Mouse (Mus musculus) adrenal gland, postnatal 4 days (tissue): ENCODE measurements around the gene Gdf2. TPM values are rescaled to one million over a fixed set of nuclear protein-coding genes. Genes with fewer than 3 reads are reported as not detected.

Experiments
- DNase-seq, 2 experiments: peaks; one replicate each; pipeline ENCODE4 v3.0.0; 2021 to 2022; ENCODE audit warnings: low spot score in 2 of 2, mixed read lengths in 2 of 2
- long read RNA-seq, 2 experiments: library from polyadenylated mRNA; stranded (forward); transcript quantifications; one replicate each; pipeline ENCODE4 v2.0.0; 2021
- total RNA-seq, 2 experiments: library from RNA; stranded (reverse); gene quantifications; 2 replicates each; pipeline ENCODE4 v1.2.3; 2021

Gdf2 gene
- 1 to 10 TPM in 1 of 2 experiments, under 1 TPM in 1; 0.25 to 1.5 TPM for total RNA-seq
- long read RNA-seq, experiment 1, partial matches to known transcripts, result 0 of 1 reads
- long read RNA-seq, experiment 1, other reads (novel, unspliced or antisense), result 0 of 1 reads
- long read RNA-seq, experiment 2, result 0 reads

DNA sequence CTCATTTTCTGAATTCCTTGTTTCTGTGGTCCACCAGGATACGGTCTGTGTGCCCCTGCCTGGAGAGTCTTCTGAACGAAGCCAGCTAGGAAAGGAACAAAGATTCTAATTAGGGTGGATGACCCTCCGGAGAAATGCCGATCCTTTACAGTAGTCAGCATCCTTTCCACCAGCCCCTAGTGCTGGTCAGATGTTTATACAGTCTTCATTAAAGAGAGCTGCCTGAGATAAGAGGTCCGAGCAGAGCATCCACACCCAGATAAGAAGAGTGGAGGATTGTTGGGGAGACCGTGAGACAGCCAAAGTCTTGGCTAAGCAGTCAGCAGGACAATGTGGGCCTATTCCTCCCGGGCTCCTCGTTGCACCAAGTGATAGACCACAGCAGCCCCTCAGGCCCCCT lies at the start of gene Gdf2:
Gene Gdf2 (plus strand): TSS at position 301 of the 400 bp plus-strand sequence.
- DNase-seq, result no peak

GRCm38 (mm10) chr14:33891507-33891906 lies 49.3 kb upstream of the Gdf2 start:
- no peak for DNase-seq

- DNase-seq, result no peak
These were observed 45.1 kb upstream of the Gdf2 start for GRCm38 (mm10) chr14:33895777-33896176.

DNA sequence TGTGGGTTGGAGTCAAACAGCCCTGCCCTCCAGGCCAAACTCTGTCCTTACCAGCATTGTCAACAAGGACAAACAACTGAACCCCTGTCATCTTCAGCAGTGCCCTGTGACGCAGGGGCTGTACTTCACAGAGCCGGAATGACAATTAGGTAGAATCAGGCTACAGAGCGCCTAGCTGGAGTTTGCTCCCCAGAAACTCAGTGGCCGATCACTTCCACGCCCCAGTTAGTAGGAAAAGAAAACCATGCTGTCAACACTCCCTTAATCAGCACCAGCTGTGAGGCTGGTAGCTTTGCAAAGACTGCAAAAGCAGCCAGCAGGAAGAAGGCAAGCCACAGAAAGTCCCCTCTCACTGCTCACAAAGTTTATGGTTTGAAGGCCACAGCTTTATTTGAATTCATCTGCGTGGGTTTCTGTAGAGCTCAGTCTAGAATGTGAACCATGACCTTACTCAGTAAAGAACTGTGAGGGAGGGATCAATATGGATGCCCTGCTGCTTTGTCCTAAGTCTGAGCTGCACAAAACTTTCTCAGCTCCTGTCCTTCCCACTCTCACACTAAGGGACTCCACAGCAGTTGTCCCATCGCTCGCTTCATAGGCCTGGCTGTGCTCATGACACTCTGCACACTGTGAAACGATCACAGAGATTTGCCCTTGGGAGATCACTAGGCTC lies 44.1 kb upstream of the Gdf2 start:
- DNase-seq, result no peak

- no peak for DNase-seq
These were observed 38.1 kb upstream of the Gdf2 start for GRCm38 (mm10) chr14:33902783-33903182.

DNA sequence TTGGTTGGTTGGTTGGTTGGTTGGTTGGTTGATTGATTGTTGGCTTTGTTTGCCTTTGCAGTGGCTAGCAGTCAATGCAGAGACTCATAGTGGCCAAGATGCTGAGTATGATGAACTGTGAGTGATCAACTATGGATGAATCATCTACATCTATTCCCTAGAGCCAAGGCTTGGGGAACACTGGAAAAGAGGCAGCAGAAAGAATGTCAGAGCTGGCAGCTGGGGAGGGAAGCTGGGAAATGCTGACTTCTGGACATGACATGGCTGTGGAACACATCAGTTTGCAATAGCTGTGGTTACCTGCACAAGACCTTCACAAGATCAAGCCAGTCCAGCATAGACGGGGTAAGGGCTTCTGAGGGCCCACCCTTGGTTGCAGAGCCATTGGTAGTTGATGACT lies 37.6 kb upstream of the Gdf2 start:
- DNase-seq, result no peak

DNA sequence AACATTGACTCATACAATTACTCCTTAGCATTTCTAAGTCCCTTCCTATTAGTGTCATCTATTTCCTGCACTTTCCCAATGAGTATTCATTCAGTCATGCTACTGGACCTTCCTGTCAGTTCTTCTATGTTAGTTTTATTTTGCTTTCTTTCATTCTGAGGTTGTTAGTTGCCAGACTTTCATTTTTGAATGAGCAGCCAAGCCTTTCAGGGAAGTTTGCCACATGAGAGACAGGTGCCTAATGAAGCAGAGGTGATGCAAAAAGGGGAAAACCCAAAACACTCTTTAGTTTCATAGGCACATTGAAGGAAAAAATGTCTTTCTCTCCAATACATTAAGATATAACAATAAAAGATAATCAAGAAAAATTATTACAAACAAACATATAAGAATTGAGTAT lies 36.0 kb upstream of the Gdf2 start:
- no peak for DNase-seq

DNA sequence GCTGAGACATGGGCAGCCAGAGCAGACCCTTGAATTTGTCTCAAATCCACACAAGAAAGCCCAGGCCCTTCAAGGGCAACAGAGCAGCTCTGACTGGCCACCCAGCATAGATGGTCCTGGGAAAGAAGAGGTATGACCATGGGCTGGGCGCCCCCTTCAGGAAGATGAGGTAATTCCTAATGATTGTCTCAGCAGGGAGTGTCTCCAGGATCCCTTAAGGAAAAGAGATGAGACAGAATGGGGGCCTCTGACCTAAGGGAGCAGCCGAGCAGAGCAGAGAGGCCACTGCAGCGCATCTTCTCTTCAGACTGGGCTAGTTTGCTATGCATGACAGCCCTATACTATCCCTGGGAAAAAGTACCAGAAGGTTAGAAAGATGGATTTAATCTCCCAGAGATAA lies 27.1 kb upstream of the Gdf2 start:
- peak in 1 of 2 experiments; percentile 58 for DNase-seq

GRCm38 (mm10) chr14:33914206-33914605 lies 26.6 kb upstream of the Gdf2 start:
- no peak for DNase-seq

DNA sequence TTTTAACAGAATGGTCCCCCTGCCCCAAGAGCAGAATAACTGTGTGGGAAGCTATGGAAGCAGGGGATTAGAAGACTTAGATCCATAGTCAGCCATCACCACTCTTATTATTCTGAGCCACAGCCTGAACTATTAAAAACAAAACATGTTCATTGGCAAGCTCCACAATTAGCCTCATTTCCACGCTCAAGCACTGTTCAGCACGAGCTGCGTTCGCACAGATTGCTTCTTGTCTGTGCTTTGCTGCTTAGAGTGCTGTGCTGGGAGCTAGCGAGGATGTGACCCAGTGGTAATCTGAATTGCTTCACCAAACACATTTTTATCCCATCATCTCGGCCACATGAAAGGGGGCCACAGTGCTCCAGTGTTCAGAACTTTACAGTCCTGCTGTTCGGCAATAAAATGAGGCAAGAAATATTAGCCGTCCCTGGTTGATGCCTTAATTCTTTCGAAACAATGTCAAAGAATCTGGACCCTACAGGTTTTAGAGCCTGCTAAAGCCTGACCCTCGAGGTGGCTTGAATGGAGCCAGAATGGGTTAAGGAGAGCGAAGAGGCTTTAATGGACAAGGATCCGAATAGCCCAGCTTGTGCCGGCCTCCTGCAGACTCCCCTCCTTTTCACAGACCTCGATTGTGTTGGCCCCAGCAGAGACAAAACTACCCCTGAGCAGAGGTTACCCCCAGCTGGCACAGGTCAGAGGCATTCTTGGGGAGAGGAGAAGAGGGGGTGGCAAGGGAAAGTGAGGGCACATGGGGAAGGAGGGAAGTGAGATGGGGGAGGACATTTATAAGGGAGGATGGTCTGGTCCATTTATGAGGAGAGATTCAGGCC lies 19.9 kb upstream of the Gdf2 start:
- DNase-seq, result no peak

DNA sequence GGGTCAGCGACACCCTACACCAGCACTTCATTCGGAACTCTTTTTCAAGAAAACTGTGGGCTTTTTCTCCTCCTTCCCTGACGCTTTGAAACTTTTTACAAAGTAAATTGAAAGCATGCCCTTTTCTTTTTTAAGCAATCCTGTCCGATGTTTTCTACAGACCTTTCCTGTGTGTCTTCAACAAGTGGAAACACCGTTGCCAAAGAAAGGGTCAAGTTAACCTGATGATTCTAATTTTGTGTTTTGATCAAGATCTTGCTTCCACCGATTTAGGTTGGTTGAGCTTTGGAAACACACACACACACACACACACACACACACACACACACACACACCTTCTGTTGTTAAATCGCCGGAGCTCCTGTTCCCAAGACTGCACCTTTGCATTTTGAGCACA lies 18.1 kb upstream of the Gdf2 start:
- no peak for DNase-seq

DNA sequence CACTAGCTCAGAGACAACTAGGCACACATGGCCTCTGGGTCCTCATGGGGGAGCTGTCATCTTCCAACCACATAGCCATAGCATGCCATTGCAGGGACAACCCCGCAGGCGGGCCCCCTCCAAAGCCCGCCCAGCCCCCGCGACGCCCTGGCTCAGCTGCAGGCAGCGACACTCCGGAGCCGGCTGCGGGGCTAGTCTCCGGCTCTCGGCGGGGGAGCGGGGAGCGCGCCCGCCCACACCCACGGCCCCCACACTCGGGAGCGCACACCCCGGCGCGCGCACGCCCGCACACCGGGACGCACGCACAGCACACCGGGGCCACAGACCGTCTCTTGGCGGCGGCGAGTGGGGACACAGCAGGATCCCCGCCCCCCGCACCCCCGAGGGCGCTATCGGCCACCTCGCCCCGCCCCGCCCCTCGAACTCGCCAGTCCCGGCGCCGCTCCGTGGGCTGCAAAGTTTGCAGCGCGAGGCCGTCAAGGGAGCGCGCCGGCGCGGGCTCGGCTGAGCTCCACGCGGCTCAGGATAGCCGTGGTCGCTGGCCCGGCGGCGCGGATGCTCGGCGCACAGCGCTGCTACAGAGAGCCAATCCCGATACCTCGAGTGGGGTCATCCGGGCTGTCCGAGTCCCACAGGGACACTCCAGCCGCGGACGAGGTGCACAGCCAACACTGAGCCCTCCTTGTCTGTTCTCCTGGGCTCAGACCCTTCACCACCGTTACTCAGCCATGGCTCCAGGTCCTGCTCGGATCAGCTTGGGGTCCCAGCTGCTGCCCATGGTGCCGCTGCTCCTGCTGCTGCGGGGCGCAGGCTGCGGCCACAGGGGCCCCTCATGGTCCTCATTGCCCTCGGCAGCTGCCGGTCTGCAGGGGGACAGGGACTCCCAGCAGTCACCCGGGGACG lies 17.4 kb upstream of the Gdf2 start, which contains the start of gene Gdf10:
Gene Gdf10 (plus strand): TSS at position 420 of the 903 bp plus-strand sequence.
- DNase-seq, result no peak

- no peak for DNase-seq
These were observed 9.0 kb upstream of the Gdf2 start for GRCm38 (mm10) chr14:33931853-33932252.

DNA sequence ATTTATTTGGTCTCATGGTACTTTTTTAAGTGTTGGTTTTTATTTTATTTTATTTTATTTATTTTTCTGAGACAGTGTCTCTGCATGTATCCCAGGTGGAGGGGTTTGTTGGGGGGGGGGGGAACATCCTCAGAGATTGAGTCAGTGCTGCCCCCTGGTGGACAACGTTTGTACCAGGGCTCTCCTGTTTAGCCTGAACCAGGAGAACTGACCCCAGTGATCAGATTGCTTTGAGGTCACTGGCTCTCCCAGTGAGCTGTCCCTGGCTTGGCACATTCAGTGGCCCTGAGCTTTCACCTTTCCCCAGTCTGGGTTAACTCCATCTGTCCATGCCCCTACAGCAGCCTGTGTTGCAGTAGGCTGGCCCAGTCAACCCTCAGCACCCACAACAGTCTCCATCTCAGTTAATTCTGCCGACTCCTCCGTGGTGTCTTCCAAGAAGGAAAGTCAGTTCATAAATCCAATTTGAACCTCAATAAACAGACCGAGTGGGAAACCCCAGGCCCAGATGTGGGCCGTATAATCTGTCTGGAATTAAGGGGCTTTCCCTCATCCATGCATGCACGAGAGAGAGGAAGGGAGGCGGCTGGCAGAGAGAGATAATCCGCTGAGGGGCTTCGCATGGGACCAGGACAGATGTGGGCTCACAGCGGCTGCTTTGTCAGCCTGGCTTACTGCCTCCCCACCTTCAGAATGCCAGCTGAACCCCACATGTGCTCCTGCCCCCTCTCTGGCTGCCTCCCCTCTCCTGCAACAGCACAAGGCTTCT lies 7.7 kb upstream of the Gdf2 start:
- DNase-seq, result peak in 1 of 2 experiments; percentile 41

DNA sequence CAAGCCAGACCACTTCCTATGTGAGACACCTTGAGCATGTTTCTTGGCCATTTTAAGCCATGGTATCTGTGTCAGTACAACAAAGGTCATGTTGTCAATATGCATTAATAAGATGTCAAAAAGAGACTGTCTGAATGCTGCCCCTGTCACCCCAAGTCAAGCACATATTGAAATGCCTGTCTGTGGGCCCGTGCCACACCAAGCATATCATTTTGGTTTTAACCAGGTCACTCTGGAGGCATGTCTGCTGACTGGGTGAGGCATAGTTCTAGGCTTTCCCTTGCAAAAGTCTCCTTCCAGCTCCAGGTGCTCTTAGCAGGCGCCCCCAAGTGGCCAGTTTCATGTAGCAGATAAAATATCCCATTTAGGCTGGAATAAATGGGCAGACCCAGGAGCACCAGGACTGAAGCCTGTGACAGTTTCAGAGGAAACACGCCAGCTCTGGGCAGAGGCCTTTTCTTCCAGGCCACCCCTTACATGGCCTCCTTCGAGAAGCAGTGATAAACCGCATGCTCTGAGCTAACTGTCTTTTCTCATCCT lies 7.0 kb upstream of the Gdf2 start:
- peak in 1 of 2 experiments; percentile 31 for DNase-seq

GRCm38 (mm10) chr14:33939117-33939516 lies 1.7 kb upstream of the Gdf2 start:
- peak in 1 of 2 experiments; percentile 28 for DNase-seq

DNA sequence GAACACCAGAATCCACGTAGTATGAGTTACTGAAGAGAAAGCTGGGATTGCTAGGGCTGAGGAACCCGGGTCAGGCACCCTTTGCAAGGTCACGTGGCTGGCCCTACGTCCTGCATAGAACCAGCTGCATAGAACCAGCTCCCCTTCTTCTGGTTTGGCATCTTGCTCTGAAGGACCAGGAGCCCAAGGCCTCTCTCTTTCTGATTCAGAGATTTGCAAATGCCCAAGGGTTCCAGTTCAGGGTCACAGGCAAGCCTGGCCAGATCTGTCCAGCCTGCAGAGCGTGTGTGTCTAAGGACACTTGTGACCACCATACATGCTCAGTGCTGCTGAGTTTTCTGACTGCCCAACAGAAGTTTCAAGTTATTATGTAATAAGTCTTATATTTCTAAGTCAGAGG lies 1.4 kb downstream of the Gdf2 start:
- no peak for DNase-seq

DNA sequence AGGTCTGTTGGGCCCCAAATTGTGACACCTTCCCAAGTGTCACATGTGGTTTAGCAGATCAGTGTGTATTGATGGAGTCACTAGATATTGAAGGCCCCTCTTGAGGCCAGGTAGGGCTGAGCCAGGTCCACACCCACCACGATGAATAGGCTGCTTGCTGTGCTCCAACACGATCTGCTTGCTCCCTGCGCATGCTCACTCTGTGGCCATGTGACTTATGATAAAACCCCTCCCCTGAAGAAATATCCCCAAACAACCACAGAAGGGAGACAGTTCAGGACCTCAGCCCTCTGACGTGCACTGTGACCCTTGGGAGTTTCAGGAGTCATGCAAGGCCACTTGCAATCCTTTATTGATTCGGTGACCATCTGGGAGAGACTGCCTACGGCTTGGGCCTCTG lies 5.3 kb downstream of the Gdf2 start:
- no peak for DNase-seq

DNA sequence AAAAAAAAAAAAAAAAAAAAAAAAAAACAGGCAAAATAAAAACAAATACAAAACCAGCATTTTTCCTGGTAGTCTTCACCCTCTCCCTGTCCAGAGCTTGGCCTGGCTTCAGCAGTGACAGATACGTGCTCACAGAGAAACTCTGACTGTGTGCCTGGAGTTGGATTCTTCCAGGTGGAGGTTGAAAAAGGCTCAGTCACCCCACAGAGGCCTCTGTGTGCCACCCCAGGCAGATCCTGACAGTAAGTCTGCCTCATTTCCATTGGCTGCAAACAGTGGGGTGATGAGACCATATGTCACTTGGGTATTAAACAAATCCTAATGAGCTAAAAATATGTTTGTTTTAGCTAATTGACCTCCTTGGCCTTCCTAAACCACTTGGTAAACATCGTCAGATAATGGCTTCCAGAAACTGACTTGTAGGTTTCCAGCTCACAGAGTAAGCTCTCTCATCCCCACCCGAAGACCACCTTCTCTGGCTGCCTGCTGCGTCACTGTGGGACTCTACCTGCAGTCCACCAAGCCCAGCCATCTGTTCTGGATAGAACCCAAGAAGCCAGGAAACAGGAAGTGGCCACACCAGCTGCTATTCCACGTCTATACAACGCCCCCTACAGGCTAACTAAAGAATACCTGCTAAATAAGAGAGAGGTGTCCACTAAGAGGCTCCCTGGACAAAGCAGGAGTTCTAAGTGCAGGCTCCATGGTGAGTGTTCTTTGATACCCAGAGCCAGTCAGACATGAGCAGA lies 11.6 kb downstream of the Gdf2 start:
- DNase-seq, result no peak
